Mouse (Mus musculus) forebrain, embryonic 13.5 days (tissue): Measurements from ENCODE around the gene Fcgrt. TPM values are rescaled to one million over a fixed set of nuclear protein-coding genes. Genes with fewer than 3 reads are reported as not detected.

Experiments used
- ATAC-seq: fragments of 200-750 bp; cut with Nextera tagmentation; 2 replicates; pipeline ENCODE4 v1.8.0; 2017
- H3K27ac ChIP-seq: fragments of 300-500 bp; sonication (generic); 2 replicates; pipeline ENCODE4 v1.5.1; 2015; ENCODE audit warnings: inconsistent platforms, mild to moderate bottlenecking, moderate library complexity
- H3K27me3 ChIP-seq: fragments of 300-500 bp; sonication (generic); 2 replicates; pipeline ENCODE4 v1.6.1; 2015; ENCODE audit warnings: mild to moderate bottlenecking, inconsistent platforms
- H3K36me3 ChIP-seq: fragments of 300-500 bp; sonication (generic); 2 replicates; pipeline ENCODE4 v1.6.1; 2015; ENCODE audit warnings: mild to moderate bottlenecking, inconsistent platforms; ENCODE audit not compliant: poor library complexity, severe bottlenecking
- H3K4me1 ChIP-seq: fragments of 300-500 bp; sonication (generic); 2 replicates; pipeline ENCODE4 v1.6.1; 2015; ENCODE audit warnings: inconsistent platforms
- H3K4me2 ChIP-seq: fragments of 300-500 bp; sonication (generic); 2 replicates; pipeline ENCODE4 v1.6.1; 2015; ENCODE audit warnings: inconsistent platforms, mild to moderate bottlenecking, moderate library complexity
- H3K4me3 ChIP-seq: fragments of 300-500 bp; sonication (generic); 2 replicates; pipeline ENCODE4 v1.5.1; 2015; ENCODE audit warnings: mild to moderate bottlenecking, inconsistent platforms
- H3K9ac ChIP-seq: fragments of 300-500 bp; sonication (generic); 2 replicates; pipeline ENCODE4 v1.6.1; 2015; ENCODE audit warnings: mild to moderate bottlenecking, inconsistent platforms
- H3K9me3 ChIP-seq: fragments of 300-500 bp; sonication (generic); replicated peaks from 2 replicates; pipeline ENCODE4 v1.6.1; 2016; ENCODE audit warnings: inconsistent platforms
- WGBS: fragments of 180-500 bp; shearing (Covaris S2); methylation state at CpG from one replicate; pipeline ENCODE4 v1.1.7; 2015; 5-methylcytosine and 5-hydroxymethylcytosine counted together
- polyA plus RNA-seq: library from polyadenylated mRNA; unstranded; fragments of >200 nt; fragmentation: Nextera tagmentation; extraction: Ambion mirVana; gene quantifications from 2 replicates; pipeline ENCODE4 v1.2.1, GENCODE M21; 2015

Fcgrt gene
- polyA plus RNA-seq, 1 experiment from 2014 or later = 9.9 TPM

- ATAC-seq = no peak
- Histone ChIP-seq H3K9me3 (no peaks in the 10 kb centered on the region), H3K9ac (no peak overlapping the region; the same call in 1 of the 2 replicates), H3K4me2 (no peak overlapping the region), H3K36me3 (peaks cover 49% of the 10 kb centered on the region), H3K4me3 (no peak overlapping the region), H3K4me1 (no peaks in the 10 kb centered on the region), H3K27me3 (no peaks in the 10 kb centered on the region), H3K27ac (no peak overlapping the region)
- 92% methylated on average over 30 of the region's 30 CpGs for WGBS
These were observed 27.1 kb downstream of the Fcgrt start for GRCm38 (mm10) chr7:45076501-45076900.

- no peak overlapping the region for H3K4me3 ChIP-seq
- H3K9ac ChIP-seq = no peak overlapping the region
- no peaks in the 10 kb centered on the region for H3K9me3 ChIP-seq
- H3K4me2 ChIP-seq = no peak overlapping the region
- H3K4me1 ChIP-seq = no peaks in the 10 kb centered on the region
- 89% methylated on average over 4 of the region's 4 CpGs for WGBS
- no peaks in the 10 kb centered on the region for H3K27me3 ChIP-seq
- no peak overlapping the region for H3K27ac ChIP-seq
- H3K36me3 ChIP-seq = peaks cover 49% of the 10 kb centered on the region
- no peak for ATAC-seq
These were observed 28.2 kb downstream of the Fcgrt start for GRCm38 (mm10) chr7:45075405-45075804.

GRCm38 (mm10) chr7:45073949-45074348 lies 29.7 kb downstream of the Fcgrt start:
- Histone ChIP-seq H3K4me3 (no peak overlapping the region), H3K9ac (no peak overlapping the region)
- no peak for ATAC-seq

GRCm38 (mm10) chr7:45073171-45073707 lies 30.4 kb downstream of the Fcgrt start:
- no peaks in the 10 kb centered on the region for H3K27me3 ChIP-seq
- no peaks in the 10 kb centered on the region for H3K9me3 ChIP-seq
- H3K9ac ChIP-seq = no peak overlapping the region
- no peak overlapping the region for H3K4me3 ChIP-seq
- no peaks in the 10 kb centered on the region for H3K4me1 ChIP-seq
- no peak overlapping the region for H3K27ac ChIP-seq
- ATAC-seq = no peak
- H3K4me2 ChIP-seq = no peak overlapping the region
- 75% methylated on average over 7 of the region's 7 CpGs for WGBS
- peaks cover 49% of the 10 kb centered on the region for H3K36me3 ChIP-seq

More at GRCm38 (mm10) chr7:45073949-45074348, 29.7 kb downstream of the Fcgrt start:
- Histone ChIP-seq H3K36me3 (peaks cover 49% of the 10 kb centered on the region), H3K27me3 (no peaks in the 10 kb centered on the region), H3K27ac (no peak overlapping the region), H3K4me1 (no peaks in the 10 kb centered on the region), H3K4me2 (no peak overlapping the region), H3K9me3 (no peaks in the 10 kb centered on the region)
- WGBS = 92% methylated on average over 12 of the region's 12 CpGs

- no peak for ATAC-seq
- WGBS = 74% methylated on average over 2 of the region's 2 CpGs
- no peak overlapping the region for H3K9ac ChIP-seq
- H3K9me3 ChIP-seq = no peaks in the 10 kb centered on the region
- H3K27ac ChIP-seq = no peak overlapping the region
- H3K27me3 ChIP-seq = no peaks in the 10 kb centered on the region
- H3K4me3 ChIP-seq = no peak overlapping the region
- no peaks in the 10 kb centered on the region for H3K4me1 ChIP-seq
- peaks cover 42% of the 10 kb centered on the region for H3K36me3 ChIP-seq
- H3K4me2 ChIP-seq = no peak overlapping the region
These were observed 31.4 kb downstream of the Fcgrt start for GRCm38 (mm10) chr7:45072230-45072629.

- ATAC-seq = no peak
- 94% methylated on average over 2 of the region's 2 CpGs for WGBS
These were observed 34.0 kb downstream of the Fcgrt start for GRCm38 (mm10) chr7:45069671-45070070.

GRCm38 (mm10) chr7:45068000-45068318 lies 35.7 kb downstream of the Fcgrt start:
- Histone ChIP-seq H3K4me1 (peaks cover 11% of the 10 kb centered on the region; the same call in 1 of the 2 replicates), H3K4me2 (no peak overlapping the region), H3K36me3 (no peaks in the 10 kb centered on the region), H3K27ac (no peak overlapping the region), H3K9ac (no peak overlapping the region), H3K4me3 (no peak overlapping the region), H3K9me3 (no peaks in the 10 kb centered on the region), H3K27me3 (no peaks in the 10 kb centered on the region)
- ATAC-seq = no peak
- 21% methylated on average over 5 of the region's 5 CpGs for WGBS

More at GRCm38 (mm10) chr7:45069671-45070070, 34.0 kb downstream of the Fcgrt start:
- Histone ChIP-seq H3K9me3 (no peaks in the 10 kb centered on the region), H3K9ac (no peak overlapping the region), H3K4me1 (0 out of 2 replicates have a peak, but pooled peaks cover 2% of the 10 kb centered on the region), H3K27ac (no peak overlapping the region), H3K36me3 (peaks cover 16% of the 10 kb centered on the region), H3K4me3 (no peak overlapping the region), H3K4me2 (no peak overlapping the region), H3K27me3 (no peaks in the 10 kb centered on the region)

- Histone ChIP-seq H3K4me3 (no peak overlapping the region), H3K9ac (no peak overlapping the region), H3K4me1 (peaks cover 11% of the 10 kb centered on the region; the same call in 1 of the 2 replicates), H3K9me3 (no peaks in the 10 kb centered on the region), H3K27me3 (no peaks in the 10 kb centered on the region), H3K36me3 (no peaks in the 10 kb centered on the region), H3K27ac (no peak overlapping the region), H3K4me2 (no peak overlapping the region)
- no peak for ATAC-seq
- WGBS = 66% methylated on average over 4 of the region's 4 CpGs
These were observed 36.3 kb downstream of the Fcgrt start for GRCm38 (mm10) chr7:45067190-45067999.

- H3K9me3 ChIP-seq = no peaks in the 10 kb centered on the region
- H3K4me1 ChIP-seq = peaks cover 33% of the 10 kb centered on the region
- peak within 1 kb of the TSS; percentile 70 for H3K9ac ChIP-seq
- H3K27ac ChIP-seq = peak within 1 kb of the TSS; percentile 88
- H3K4me2 ChIP-seq = peak within 1 kb of the TSS; percentile 64
- WGBS = 0% methylated on average over 31 of the region's 31 CpGs
- ATAC-seq = peak; percentile 93
- H3K27me3 ChIP-seq = no peaks in the 10 kb centered on the region
- peak within 1 kb of the TSS; percentile 64 for H3K4me3 ChIP-seq
- no peaks in the 10 kb centered on the region for H3K36me3 ChIP-seq
These were observed 41.3 kb downstream of the Fcgrt start, which contains the start of the genes Nosip and Prrg2 for GRCm38 (mm10) chr7:45062239-45062835. Gene Nosip (plus strand): TSS chr7:45062429. Gene Prrg2 (minus strand): TSS chr7:45062677.

- Histone ChIP-seq H3K4me3 (peak overlapping the region; percentile 64), H3K27ac (no peak overlapping the region), H3K4me1 (peaks cover 33% of the 10 kb centered on the region), H3K9me3 (no peaks in the 10 kb centered on the region), H3K4me2 (peak overlapping the region; percentile 64), H3K9ac (peak overlapping the region; percentile 36; the same call in 1 of the 2 replicates), H3K36me3 (no peaks in the 10 kb centered on the region), H3K27me3 (no peaks in the 10 kb centered on the region)
- no peak for ATAC-seq
- WGBS = 11% methylated on average over 11 of the region's 11 CpGs
These were observed 42.0 kb downstream of the Fcgrt start for GRCm38 (mm10) chr7:45061532-45062075.

GRCm38 (mm10) chr7:45060632-45061122 lies 43.0 kb downstream of the Fcgrt start:
- 88% methylated on average over 6 of the region's 6 CpGs for WGBS
- Histone ChIP-seq H3K27ac (no peak overlapping the region), H3K9ac (no peak overlapping the region), H3K4me3 (no peak overlapping the region), H3K36me3 (no peaks in the 10 kb centered on the region), H3K4me2 (no peak overlapping the region), H3K27me3 (no peaks in the 10 kb centered on the region), H3K4me1 (peaks cover 33% of the 10 kb centered on the region), H3K9me3 (no peaks in the 10 kb centered on the region)
- ATAC-seq = no peak
